Mouse (Mus musculus): Measurements from ENCODE around the gene Cant1. TPM values are rescaled to one million over a fixed set of nuclear protein-coding genes. Genes with fewer than 3 reads are reported as not detected.
A peak's percentile ranks its signal among the peaks of the same experiment; 100 is the strongest.

The Cant1 gene
- polyA plus RNA-seq, 1 experiment from 2014 or later: 19.2 TPM

DNA sequence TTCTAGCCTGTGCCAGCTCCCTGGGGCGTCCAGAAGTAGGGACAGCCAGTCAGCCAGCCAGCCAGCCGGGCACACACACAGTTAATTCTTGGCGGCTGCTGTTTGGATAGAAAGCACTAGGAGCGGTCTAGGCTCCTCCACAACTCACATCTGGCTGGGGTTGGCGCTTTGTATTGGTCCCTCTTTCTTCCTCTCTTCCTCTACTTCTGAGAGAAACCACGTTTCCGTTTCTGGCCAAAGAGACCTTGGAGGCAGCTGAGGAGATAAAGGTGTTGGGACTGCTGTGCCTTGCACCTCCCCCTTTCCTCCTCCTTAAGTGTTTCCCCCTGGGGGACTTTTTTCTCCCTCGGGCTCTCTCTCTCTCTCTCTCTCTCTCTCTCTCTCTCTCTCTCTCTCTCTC lies 9.1 kb upstream of the Cant1 start, which contains the start of gene C1qtnf1:
Gene C1qtnf1 (plus strand): TSS at position 218 of the 400 bp plus-strand sequence.
- peaks cover 52% of the 10 kb centered on the region for H3K27me3 ChIP-seq (ENCODE audit: poor library complexity, severe bottlenecking)
- WGBS: 3% methylated on average over 8 of the region's 8 CpGs
- H3K9me3 ChIP-seq: no peaks in the 10 kb centered on the region
- H3K4me3 ChIP-seq: peak within 1 kb of the TSS; percentile 38
- H3K36me3 ChIP-seq (replicated peaks): no peaks in the 10 kb centered on the region
- DNase-seq (ENCODE audit: extremely low spot score, low spot score): peak; percentile 31
- peaks cover 63% of the 10 kb centered on the region for H3K4me1 ChIP-seq
- peak within 1 kb of the TSS; percentile 69 for H3K27ac ChIP-seq

DNA sequence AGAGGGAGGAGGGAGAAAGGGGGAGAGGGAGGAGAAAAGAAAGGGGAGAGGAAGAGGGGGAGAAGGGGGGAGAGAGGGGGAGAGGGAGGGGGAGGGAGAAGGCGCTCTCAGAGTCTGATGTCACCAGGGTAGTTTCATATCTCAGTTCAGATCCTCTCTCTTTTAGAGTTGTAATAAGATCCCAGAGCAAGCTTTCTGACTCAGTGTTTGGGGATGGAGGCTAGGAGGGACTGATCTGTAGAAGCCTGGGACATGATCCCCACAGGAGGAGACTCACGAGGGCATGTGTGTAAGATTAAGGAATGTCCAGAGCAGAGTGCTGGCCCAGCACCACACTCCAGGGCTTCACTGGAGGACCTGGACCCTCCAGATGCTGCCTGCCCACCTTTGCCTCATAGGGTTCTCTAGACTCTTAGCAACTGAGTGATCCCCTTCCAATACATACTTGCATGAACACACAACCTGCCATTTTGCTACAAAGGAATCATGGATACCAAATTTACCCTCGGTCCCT lies 8.4 kb upstream of the Cant1 start:
- no peaks in the 10 kb centered on the region for H3K9me3 ChIP-seq
- WGBS: 49% methylated on average over 3 of the region's 3 CpGs
- H3K36me3 ChIP-seq (replicated peaks): no peaks in the 10 kb centered on the region
- DNase-seq (ENCODE audit: extremely low spot score, low spot score): no peak
- no peak overlapping the region for H3K4me3 ChIP-seq
- H3K4me1 ChIP-seq: peaks cover 64% of the 10 kb centered on the region
- 0 out of 2 replicates have a peak overlapping the region, but pooled peaks have one; percentile 69 for H3K27ac ChIP-seq
- H3K27me3 ChIP-seq (ENCODE audit: poor library complexity, severe bottlenecking): peaks cover 59% of the 10 kb centered on the region

DNA sequence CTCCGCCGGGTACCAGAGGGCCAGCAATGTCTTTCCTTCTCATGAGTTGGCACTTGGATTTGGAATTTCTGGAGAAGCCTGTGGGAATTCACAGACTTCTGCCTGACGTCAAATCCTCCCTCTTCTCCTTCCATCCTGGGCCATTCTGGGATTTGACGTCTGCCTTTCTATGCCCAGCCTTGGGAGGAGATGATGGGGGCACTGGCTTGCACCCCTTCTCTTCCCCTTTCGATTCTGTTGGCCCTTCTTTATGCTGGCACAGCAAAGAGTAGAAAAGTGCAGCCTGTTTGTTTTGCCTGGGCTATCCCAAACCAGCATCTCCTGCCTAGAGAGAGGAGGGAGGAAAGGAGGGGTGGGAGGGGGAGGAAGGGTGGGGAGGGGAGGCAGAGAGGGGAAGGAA lies 7.9 kb upstream of the Cant1 start:
- Histone ChIP-seq H3K4me3 (no peak overlapping the region), H3K27me3 (ENCODE audit: poor library complexity, severe bottlenecking) (peaks cover 60% of the 10 kb centered on the region), H3K36me3 (replicated peaks) (no peaks in the 10 kb centered on the region), H3K27ac (0 out of 2 replicates have a peak overlapping the region, but pooled peaks have one; percentile 8), H3K4me1 (peaks cover 64% of the 10 kb centered on the region), H3K9me3 (no peaks in the 10 kb centered on the region)
- no peak for DNase-seq (ENCODE audit: extremely low spot score, low spot score)
- 75% methylated on average over 5 of the region's 5 CpGs for WGBS

DNA sequence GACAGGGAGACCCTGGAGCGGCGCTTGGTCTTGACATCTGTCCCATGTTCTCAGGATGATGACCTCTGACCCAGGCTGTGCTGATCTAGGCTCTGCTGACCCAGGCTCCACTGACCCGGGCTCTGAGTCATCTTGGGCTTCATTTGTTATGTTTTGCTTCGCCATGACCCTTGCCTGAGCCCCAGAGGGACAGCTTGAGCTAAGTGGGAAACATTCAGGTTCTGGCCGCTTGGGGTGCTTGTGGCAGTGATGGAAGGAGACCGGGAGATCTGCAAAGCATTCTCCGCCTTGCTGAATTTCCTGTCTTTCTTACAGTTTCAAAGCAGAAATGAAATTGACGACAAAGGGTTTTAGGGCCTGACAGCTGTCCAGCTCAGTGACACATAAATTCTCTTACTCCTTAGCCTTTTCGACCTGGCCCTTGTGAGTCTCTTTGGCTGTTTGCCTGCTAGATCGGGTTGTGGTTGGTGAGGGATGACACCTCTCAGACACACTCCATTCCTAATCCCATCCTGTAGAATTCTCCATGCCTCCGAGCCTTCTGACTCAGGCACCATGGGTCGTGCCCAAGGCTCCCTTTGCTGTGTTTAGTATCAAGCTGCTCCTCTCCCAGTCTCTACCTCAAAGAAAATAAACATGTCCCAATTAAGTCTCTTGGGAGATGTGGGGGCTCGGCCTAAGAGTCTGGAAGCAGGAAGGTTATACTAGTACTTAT lies 5.9 kb upstream of the Cant1 start:
- H3K9me3 ChIP-seq: no peaks in the 10 kb centered on the region
- peaks cover 55% of the 10 kb centered on the region for H3K27me3 ChIP-seq (ENCODE audit: poor library complexity, severe bottlenecking)
- no peaks in the 10 kb centered on the region for H3K36me3 ChIP-seq (replicated peaks)
- no peak overlapping the region for H3K4me3 ChIP-seq
- no peak overlapping the region for H3K27ac ChIP-seq
- peaks cover 56% of the 10 kb centered on the region for H3K4me1 ChIP-seq
- 71% methylated on average over 13 of the region's 13 CpGs for WGBS
- no peak for DNase-seq (ENCODE audit: extremely low spot score, low spot score)

DNA sequence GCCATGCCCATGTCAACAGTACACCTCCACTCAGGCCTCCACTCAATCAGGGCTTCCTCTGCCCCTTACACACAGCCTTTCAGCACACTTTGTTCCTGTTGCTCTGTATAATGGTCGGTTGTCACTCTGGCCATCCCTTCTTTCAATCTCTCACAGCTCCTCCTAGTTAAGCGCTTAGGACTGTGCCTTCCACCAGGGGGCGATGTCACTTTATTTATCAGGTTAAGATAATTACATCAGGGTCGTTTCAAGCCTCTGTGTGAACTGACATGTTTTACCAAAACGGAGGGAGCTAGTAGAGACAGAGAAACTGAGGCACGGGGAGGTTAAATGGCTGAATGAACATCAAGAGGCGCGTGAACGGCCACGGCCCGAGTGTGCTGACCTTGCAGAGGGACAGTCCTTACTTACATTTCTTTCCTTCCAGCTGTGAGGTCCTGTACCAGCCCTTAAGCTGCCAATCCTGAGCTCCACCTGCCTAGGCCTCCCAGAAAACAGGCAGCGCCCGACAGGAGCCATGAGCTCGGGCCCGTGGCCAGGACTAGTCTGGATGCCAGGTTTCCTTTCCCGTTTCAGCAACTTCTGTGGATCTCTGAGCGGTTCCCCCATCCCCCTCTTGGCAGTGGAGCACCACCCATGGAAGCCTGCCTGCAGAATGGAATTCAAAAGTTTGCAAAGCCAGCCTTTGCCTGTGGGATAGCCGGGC lies 4.5 kb upstream of the Cant1 start:
- Histone ChIP-seq H3K27ac (peak overlapping the region; percentile 69; the same call in 1 of the 2 replicates), H3K4me3 (peak overlapping the region; percentile 23), H3K9me3 (no peaks in the 10 kb centered on the region), H3K27me3 (ENCODE audit: poor library complexity, severe bottlenecking) (peaks cover 44% of the 10 kb centered on the region), H3K4me1 (peaks cover 54% of the 10 kb centered on the region), H3K36me3 (replicated peaks) (no peaks in the 10 kb centered on the region)
- 6% methylated on average over 18 of the region's 18 CpGs for WGBS
- DNase-seq (ENCODE audit: extremely low spot score, low spot score): peak; percentile 81

DNA sequence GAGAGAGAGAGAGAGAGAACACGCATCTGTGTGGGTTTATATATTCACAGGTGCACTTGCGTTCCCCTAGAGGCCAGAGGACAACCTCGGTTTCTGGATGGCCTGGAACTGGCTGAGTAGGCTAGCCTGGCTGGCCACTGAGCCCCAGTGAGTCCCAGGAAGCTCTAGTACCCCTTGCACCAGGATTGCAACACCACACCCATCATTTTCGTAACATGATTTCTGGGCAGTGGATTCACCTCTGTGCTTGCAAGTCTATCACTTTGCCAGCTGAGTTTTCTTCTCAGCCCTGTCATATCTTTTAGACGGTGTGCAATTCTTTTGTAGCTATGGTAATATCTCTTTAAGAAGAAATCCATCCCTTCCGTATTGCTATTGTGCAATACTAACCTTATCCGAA lies 1.4 kb upstream of the Cant1 start:
- Histone ChIP-seq H3K4me1 (peaks cover 55% of the 10 kb centered on the region), H3K4me3 (0 out of 2 replicates have a peak overlapping the region, but pooled peaks have one; percentile 86), H3K9me3 (no peaks in the 10 kb centered on the region), H3K27ac (no peak overlapping the region), H3K36me3 (replicated peaks) (peaks cover 17% of the 10 kb centered on the region), H3K27me3 (ENCODE audit: poor library complexity, severe bottlenecking) (peaks cover 21% of the 10 kb centered on the region; the same call in 1 of the 2 replicates)
- 76% methylated on average over 7 of the region's 7 CpGs for WGBS
- no peak for DNase-seq (ENCODE audit: extremely low spot score, low spot score)

DNA sequence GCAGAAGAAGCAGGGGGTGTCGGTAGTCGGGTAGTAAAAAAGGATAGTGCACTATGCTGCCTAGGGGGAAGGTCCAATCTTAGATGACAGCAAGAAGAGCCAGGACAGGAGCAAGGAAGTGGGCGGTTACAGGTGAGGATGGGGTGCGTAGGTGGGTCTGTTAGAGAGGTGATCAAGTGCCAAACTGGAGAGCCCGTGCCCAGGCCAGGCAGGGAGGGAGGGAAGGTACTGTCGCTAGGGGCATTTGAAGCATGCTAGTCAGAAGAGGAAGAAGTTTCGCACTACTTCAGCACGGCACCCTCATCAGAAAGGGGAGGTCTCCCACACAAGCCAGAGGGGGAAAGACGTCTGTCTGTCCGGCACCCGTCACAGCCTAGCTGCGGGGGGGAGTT lies 448 bp downstream of the Cant1 start:
- 6% methylated on average over 12 of the region's 12 CpGs for WGBS
- DNase-seq (ENCODE audit: extremely low spot score, low spot score): no peak
- Histone ChIP-seq H3K4me1 (peaks cover 38% of the 10 kb centered on the region), H3K9me3 (no peaks in the 10 kb centered on the region), H3K27ac (peak overlapping the region; percentile 89), H3K27me3 (ENCODE audit: poor library complexity, severe bottlenecking) (peaks cover 8% of the 10 kb centered on the region; the same call in 1 of the 2 replicates), H3K4me3 (peak overlapping the region; percentile 86), H3K36me3 (replicated peaks) (peaks cover 35% of the 10 kb centered on the region)

DNA sequence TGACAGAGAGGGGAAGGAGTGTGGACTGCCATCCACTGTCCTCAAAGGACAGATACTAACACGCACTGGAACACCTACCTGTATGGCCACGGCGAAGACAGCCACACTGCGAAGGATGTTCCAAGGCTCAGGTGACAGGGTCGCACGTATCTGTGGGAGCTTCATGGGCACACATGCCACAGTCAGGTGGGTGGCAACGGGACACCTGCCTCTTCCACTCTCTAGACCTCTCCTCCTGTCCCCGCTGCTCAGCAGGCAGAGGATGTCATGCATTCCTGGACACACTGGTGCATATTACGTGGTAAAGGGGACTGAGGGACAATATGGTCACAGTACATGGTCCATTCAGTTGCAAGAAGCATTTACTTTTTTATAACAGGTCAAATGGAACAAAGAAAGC lies 1.4 kb downstream of the Cant1 start:
- Histone ChIP-seq H3K4me3 (peak overlapping the region; percentile 86), H3K27ac (no peak overlapping the region), H3K4me1 (peaks cover 32% of the 10 kb centered on the region), H3K9me3 (no peaks in the 10 kb centered on the region), H3K27me3 (ENCODE audit: poor library complexity, severe bottlenecking) (peaks cover 2% of the 10 kb centered on the region; the same call in 1 of the 2 replicates), H3K36me3 (replicated peaks) (peaks cover 36% of the 10 kb centered on the region)
- 90% methylated on average over 9 of the region's 9 CpGs for WGBS
- DNase-seq (ENCODE audit: extremely low spot score, low spot score): no peak

DNA sequence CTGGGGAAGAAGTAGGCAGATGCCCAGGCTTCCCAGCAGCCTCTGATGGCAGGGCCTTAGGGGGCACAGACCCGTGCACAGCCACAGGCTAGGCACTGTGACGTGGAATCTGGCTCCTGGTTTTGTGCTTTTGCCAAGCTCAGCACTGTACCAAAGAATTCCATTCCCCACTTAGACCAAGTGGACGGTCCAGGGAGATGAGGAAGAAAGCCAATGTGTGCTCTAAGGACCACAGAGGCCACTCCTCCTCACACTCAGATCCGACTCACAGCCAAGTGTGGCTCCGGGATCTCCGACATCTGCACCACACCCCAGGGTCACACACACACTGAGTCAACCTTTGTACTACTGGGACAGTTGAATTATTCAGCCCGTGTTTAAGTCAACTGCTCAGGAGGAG lies 2.8 kb downstream of the Cant1 start:
- 92% methylated on average over 7 of the region's 7 CpGs for WGBS
- Histone ChIP-seq H3K36me3 (replicated peaks) (peaks cover 48% of the 10 kb centered on the region), H3K27ac (no peak overlapping the region), H3K27me3 (ENCODE audit: poor library complexity, severe bottlenecking) (no peaks in the 10 kb centered on the region), H3K4me3 (no peak overlapping the region), H3K4me1 (peaks cover 32% of the 10 kb centered on the region), H3K9me3 (no peaks in the 10 kb centered on the region)
- no peak for DNase-seq (ENCODE audit: extremely low spot score, low spot score)

DNA sequence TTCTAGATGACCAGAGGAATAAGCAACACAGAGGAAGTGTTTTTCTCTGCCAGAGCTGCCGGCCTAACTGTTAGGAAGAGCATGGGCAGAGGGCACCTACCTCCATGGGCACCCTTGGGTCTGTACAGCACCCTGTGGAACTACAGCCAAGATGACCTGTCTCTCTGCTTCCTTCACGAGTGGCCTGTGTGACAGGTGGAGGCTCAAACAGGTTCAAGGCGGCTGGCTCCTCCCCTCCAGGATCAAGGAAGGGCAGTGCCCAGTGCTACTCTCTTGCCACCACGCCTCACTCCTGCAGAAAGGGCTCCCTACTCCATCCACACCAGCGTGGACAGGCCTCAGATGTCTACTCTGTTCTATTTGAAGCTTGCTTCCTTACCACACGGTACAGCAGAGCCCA lies 3.3 kb downstream of the Cant1 start:
- H3K4me1 ChIP-seq: peaks cover 32% of the 10 kb centered on the region
- H3K36me3 ChIP-seq (replicated peaks): peaks cover 52% of the 10 kb centered on the region
- no peak for DNase-seq (ENCODE audit: extremely low spot score, low spot score)
- no peak overlapping the region for H3K27ac ChIP-seq
- H3K9me3 ChIP-seq: no peaks in the 10 kb centered on the region
- H3K4me3 ChIP-seq: no peak overlapping the region
- WGBS: 92% methylated on average over 6 of the region's 6 CpGs
- no peaks in the 10 kb centered on the region for H3K27me3 ChIP-seq (ENCODE audit: poor library complexity, severe bottlenecking)

DNA sequence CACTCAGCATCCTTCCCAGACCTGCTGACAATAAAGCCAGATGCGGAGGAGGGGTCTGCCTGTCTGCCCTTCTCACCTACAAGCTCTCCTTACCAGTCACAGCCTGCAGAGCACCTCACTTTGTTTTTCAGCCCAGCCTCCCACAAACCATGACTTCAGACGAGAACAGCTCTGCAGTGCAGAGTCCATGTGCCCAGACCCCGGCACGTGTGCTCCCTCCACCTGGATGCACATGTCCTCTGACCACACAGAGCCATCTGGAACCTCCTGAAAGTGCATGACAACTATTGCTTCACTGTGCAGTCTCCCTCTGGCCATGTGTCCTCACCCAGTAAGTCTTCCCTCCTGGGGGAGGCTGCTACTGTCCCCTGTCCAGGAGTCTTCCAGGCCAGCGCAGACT lies 4.6 kb downstream of the Cant1 start:
- no peaks in the 10 kb centered on the region for H3K27me3 ChIP-seq (ENCODE audit: poor library complexity, severe bottlenecking)
- WGBS: 90% methylated on average over 5 of the region's 5 CpGs

DNA sequence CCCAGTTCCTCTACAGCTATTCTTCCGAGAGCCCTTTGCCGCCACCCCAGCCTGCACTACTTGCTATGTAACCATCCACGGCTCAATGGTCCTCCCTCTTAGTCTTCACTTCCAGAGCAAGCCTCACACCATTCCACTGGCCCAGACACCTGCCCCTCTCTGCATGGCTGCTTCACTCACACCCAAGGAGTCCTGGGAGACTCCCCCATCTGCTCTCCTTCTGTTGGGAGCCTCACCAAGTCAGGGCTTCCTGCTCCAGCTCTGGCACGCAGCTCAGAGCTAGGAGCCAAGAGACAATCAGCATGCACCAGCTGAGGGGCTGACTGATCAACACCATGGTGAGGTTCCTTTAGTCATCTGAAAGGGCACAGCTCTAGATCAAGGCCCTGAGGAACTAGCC lies 5.8 kb downstream of the Cant1 start:
- WGBS: 91% methylated on average over 4 of the region's 4 CpGs
- Histone ChIP-seq H3K9me3 (no peaks in the 10 kb centered on the region), H3K27me3 (ENCODE audit: poor library complexity, severe bottlenecking) (no peaks in the 10 kb centered on the region), H3K36me3 (replicated peaks) (peaks cover 78% of the 10 kb centered on the region), H3K4me3 (no peak overlapping the region), H3K4me1 (peaks cover 15% of the 10 kb centered on the region), H3K27ac (no peak overlapping the region)
- DNase-seq (ENCODE audit: extremely low spot score, low spot score): no peak

More for the DNA sequence above, 4.6 kb downstream of the Cant1 start:
- peaks cover 66% of the 10 kb centered on the region for H3K36me3 ChIP-seq (replicated peaks)
- no peak for DNase-seq (ENCODE audit: extremely low spot score, low spot score)
- no peaks in the 10 kb centered on the region for H3K9me3 ChIP-seq
- H3K4me3 ChIP-seq: no peak overlapping the region
- peaks cover 23% of the 10 kb centered on the region for H3K4me1 ChIP-seq
- no peak overlapping the region for H3K27ac ChIP-seq

DNA sequence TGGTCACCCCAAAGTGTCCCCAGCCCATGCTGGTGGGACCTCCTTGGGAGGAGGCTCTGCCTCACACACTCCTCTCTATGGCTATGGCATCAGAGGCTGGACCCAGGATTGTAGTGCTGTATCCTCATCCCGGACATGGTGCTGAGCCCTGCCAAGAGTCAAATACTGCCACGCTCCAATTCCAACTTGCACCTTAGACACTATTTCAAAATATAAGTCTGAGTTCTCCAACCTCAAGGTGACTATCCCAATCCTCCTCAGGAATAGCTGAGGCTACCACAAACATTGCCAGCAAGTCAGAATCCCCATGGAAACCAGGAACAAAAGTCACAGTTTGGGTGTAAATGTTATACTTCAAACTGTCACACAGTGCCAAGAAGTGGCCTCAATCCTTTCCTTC lies 6.3 kb downstream of the Cant1 start:
- Histone ChIP-seq H3K4me3 (no peak overlapping the region), H3K36me3 (replicated peaks) (peaks cover 83% of the 10 kb centered on the region), H3K27ac (no peak overlapping the region), H3K4me1 (peaks cover 11% of the 10 kb centered on the region), H3K9me3 (no peaks in the 10 kb centered on the region), H3K27me3 (ENCODE audit: poor library complexity, severe bottlenecking) (no peaks in the 10 kb centered on the region)
- DNase-seq (ENCODE audit: extremely low spot score, low spot score): no peak
- WGBS: 91% methylated on average over 2 of the region's 2 CpGs
